Mouse (Mus musculus): ENCODE data around the gene Herc1. TPM values are rescaled to one million over a fixed set of nuclear protein-coding genes. Genes with fewer than 3 reads are reported as not detected.

The Herc1 gene
- polyA plus RNA-seq (2012) = 9.6 and 10.1 TPM in 2 replicates

GRCm38 (mm10) chr9:66349860-66350787 lies at the start of gene Herc1:
Herc1 (plus strand) TSS chr9:66350450.
- peak; percentile 5 for TF ChIP-seq GATA1 (IDR thresholded peaks at IDR 0.05; ENCODE audit: low read length)

GRCm38 (mm10) chr9:66304320-66305090 lies 45.7 kb upstream of the Herc1 start:
- no peak for TF ChIP-seq GATA1 (IDR thresholded peaks at IDR 0.05; ENCODE audit: low read length)

GRCm38 (mm10) chr9:66305121-66306112 lies 44.8 kb upstream of the Herc1 start:
- no peak for TF ChIP-seq GATA1 (IDR thresholded peaks at IDR 0.05; ENCODE audit: low read length)

GRCm38 (mm10) chr9:66306414-66306813 lies 43.8 kb upstream of the Herc1 start:
- TF ChIP-seq GATA1 (IDR thresholded peaks at IDR 0.05; ENCODE audit: low read length) = no peak

GRCm38 (mm10) chr9:66307341-66307740 lies 42.9 kb upstream of the Herc1 start:
- TF ChIP-seq GATA1 (IDR thresholded peaks at IDR 0.05; ENCODE audit: low read length) = no peak

GRCm38 (mm10) chr9:66308741-66309140 lies 41.5 kb upstream of the Herc1 start:
- TF ChIP-seq GATA1 (IDR thresholded peaks at IDR 0.05; ENCODE audit: low read length) = no peak

- peak; percentile 12 for TF ChIP-seq GATA1 (IDR thresholded peaks at IDR 0.05; ENCODE audit: low read length)
Observed at GRCm38 (mm10) chr9:66311458-66311857, 38.8 kb upstream of the Herc1 start.

- no peak for TF ChIP-seq GATA1 (IDR thresholded peaks at IDR 0.05; ENCODE audit: low read length)
Observed at GRCm38 (mm10) chr9:66316603-66317002, 33.6 kb upstream of the Herc1 start.

GRCm38 (mm10) chr9:66322010-66322931 lies 28.0 kb upstream of the Herc1 start:
- TF ChIP-seq GATA1 (IDR thresholded peaks at IDR 0.05; ENCODE audit: low read length) = no peak

GRCm38 (mm10) chr9:66326879-66327278 lies 23.4 kb upstream of the Herc1 start:
- TF ChIP-seq GATA1 (IDR thresholded peaks at IDR 0.05; ENCODE audit: low read length) = no peak

GRCm38 (mm10) chr9:66329474-66329873 lies 20.8 kb upstream of the Herc1 start:
- no peak for TF ChIP-seq GATA1 (IDR thresholded peaks at IDR 0.05; ENCODE audit: low read length)

GRCm38 (mm10) chr9:66330437-66330836 lies 19.8 kb upstream of the Herc1 start:
- no peak for TF ChIP-seq GATA1 (IDR thresholded peaks at IDR 0.05; ENCODE audit: low read length)

- TF ChIP-seq GATA1 (IDR thresholded peaks at IDR 0.05; ENCODE audit: low read length) = no peak
Observed at GRCm38 (mm10) chr9:66331548-66331947, 18.7 kb upstream of the Herc1 start.

GRCm38 (mm10) chr9:66332393-66332792 lies 17.9 kb upstream of the Herc1 start:
- TF ChIP-seq GATA1 (IDR thresholded peaks at IDR 0.05; ENCODE audit: low read length) = no peak
